Mouse (Mus musculus) intestine, postnatal 0 days (tissue): ENCODE measurements around the gene Gm20671. TPM values are rescaled to one million over a fixed set of nuclear protein-coding genes. Genes with fewer than 3 reads are reported as not detected.
"Not testable (repeated sequence)": the region's sequence is repeated elsewhere in the genome, so short reads cannot be mapped to it uniquely, and the experiment has no call there.

Experiments used
- ATAC-seq: fragments of 200-750 bp; cut with Nextera tagmentation; 2 replicates; pipeline ENCODE4 v1.8.0; 2017; ENCODE audit warnings: mild to moderate bottlenecking, moderate TSS enrichment, moderate library complexity
- H3K27ac ChIP-seq: fragments of 300-500 bp; sonication (generic); 2 replicates; pipeline ENCODE4 v1.5.1; 2014; ENCODE audit warnings: mild to moderate bottlenecking, low read depth, low read length, moderate library complexity
- H3K27me3 ChIP-seq: fragments of 300-500 bp; sonication (generic); replicated peaks from 2 replicates; pipeline ENCODE4 v1.6.1; 2014; ENCODE audit warnings: low read length, mixed read lengths; ENCODE audit not compliant: control insufficient read depth, insufficient read depth
- H3K36me3 ChIP-seq: fragments of 300-500 bp; sonication (generic); 2 replicates; pipeline ENCODE4 v1.6.1; 2014; ENCODE audit warnings: mild to moderate bottlenecking, moderate library complexity; ENCODE audit not compliant: control insufficient read depth, insufficient read depth
- H3K4me1 ChIP-seq: fragments of 300-500 bp; sonication (generic); replicated peaks from 2 replicates; pipeline ENCODE4 v1.6.1; 2014; ENCODE audit warnings: antibody characterized with exemption, low read length, mixed read lengths; ENCODE audit not compliant: control insufficient read depth, insufficient read depth
- H3K4me2 ChIP-seq: fragments of 300-500 bp; sonication (generic); replicated peaks from 2 replicates; pipeline ENCODE4 v1.6.1; 2014; ENCODE audit warnings: low read depth, mild to moderate bottlenecking, moderate library complexity
- H3K4me3 ChIP-seq: fragments of 300-500 bp; sonication (generic); 2 replicates; pipeline ENCODE4 v1.5.1; 2014; ENCODE audit warnings: low read depth, low read length
- H3K9ac ChIP-seq: fragments of 300-500 bp; sonication (generic); 2 replicates; pipeline ENCODE4 v1.6.1; 2014; ENCODE audit warnings: mild to moderate bottlenecking, low read depth, low read length
- H3K9me3 ChIP-seq: fragments of 300-500 bp; sonication (generic); 2 replicates; pipeline ENCODE4 v1.6.1; 2016; ENCODE audit warnings: mixed run types; ENCODE audit not compliant: control insufficient read depth
- CTCF ChIP-seq: sonication (generic); IDR thresholded peaks from 2 replicates; pipeline ENCODE4 v1.5.1; 2016; ENCODE audit warnings: low read depth, mild to moderate bottlenecking, control low read depth, antibody characterized with exemption, moderate library complexity
- WGBS: fragments of 180-500 bp; shearing (Covaris S2); extraction: QIAGEN DNeasy Blood & Tissue Kit; methylation state at CpG from one replicate; pipeline ENCODE4 v1.1.7; 2014; 5-methylcytosine and 5-hydroxymethylcytosine counted together
- polyA plus RNA-seq: library from polyadenylated mRNA; unstranded; fragments of >200 nt; fragmentation: Nextera tagmentation; extraction: Ambion mirVana; gene quantifications from 2 replicates; pipeline ENCODE4 v1.2.1, GENCODE M21; 2015

The Gm20671 gene
- polyA plus RNA-seq, 1 experiment from 2014 or later: not detected

DNA sequence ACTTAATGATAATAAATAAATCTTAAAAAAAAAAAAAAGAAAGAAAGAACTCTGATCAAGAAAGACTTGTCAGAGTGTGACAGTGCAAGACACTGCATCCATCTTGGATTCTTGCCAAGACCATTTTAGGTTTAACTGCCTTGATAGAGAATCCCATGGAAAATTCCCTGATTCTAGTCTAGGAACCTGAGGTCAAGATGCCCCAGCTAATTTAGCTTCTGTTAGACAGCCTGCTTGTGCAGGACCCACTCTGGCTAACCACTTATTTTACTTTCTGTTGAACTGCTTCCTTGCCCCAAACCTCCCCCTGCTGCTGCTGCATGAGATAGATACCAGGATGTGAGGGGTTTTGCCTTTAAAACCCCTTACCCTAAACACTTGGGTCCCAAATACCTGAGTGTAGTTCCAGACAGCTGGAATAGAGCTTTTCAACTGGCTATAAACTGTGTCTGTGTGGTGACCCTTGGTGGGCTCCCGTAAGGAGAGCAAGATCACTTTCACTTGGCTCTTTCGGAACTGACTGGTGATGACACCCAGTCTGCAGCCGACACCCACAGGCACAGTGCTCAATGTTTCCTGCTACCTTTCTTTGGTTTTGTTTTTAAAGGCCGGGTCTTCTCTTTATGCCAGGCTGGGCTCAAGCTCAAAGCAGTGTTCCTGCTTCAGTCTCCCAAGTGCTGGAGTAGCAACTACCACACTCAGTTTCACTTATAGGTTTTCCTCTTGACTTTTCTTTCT, 59.1 kb downstream of the Gm20671 start:
- no peak for ATAC-seq
- Histone ChIP-seq H3K36me3 (peaks cover 13% of the 10 kb centered on the region; the same call in 1 of the 2 replicates), H3K27ac (no peak overlapping the region), H3K9ac (no peak overlapping the region), H3K4me3 (no peak overlapping the region), H3K4me2 (no peak overlapping the region), H3K27me3 (no peaks in the 10 kb centered on the region), H3K4me1 (no peaks in the 10 kb centered on the region), H3K9me3 (no peaks in the 10 kb centered on the region)
- 91% methylated on average over 4 of the region's 4 CpGs for WGBS
- TF ChIP-seq CTCF: no peak

DNA sequence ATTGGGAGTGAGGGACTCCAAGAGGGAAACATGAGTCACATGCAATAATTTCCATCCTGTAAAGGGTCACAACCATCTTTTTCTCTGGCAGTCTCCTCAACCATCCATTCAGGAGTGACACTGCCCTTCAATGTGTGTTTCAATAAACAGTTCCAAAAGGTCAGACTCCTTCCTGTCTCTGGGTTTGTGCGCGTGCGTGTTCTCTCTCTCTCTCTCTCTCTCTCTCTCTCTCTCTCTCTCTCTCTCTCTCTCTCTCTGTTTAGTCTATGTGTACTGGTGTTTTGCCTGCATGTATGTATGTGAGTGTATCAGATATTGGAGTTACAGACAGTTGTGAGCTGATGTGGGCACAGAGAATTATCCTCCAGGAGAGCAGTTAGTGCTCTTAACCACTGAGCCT, 59.9 kb downstream of the Gm20671 start:
- H3K4me1 ChIP-seq: no peaks in the 10 kb centered on the region
- H3K9me3 ChIP-seq: no peaks in the 10 kb centered on the region
- H3K27ac ChIP-seq: no peak overlapping the region
- peaks cover 10% of the 10 kb centered on the region; the same call in 1 of the 2 replicates for H3K36me3 ChIP-seq
- H3K27me3 ChIP-seq: no peaks in the 10 kb centered on the region
- no peak overlapping the region for H3K4me3 ChIP-seq
- no peak overlapping the region for H3K4me2 ChIP-seq
- no peak for TF ChIP-seq CTCF
- no peak overlapping the region for H3K9ac ChIP-seq
- ATAC-seq: no peak
- WGBS: 65% methylated on average over 3 of the region's 3 CpGs

DNA sequence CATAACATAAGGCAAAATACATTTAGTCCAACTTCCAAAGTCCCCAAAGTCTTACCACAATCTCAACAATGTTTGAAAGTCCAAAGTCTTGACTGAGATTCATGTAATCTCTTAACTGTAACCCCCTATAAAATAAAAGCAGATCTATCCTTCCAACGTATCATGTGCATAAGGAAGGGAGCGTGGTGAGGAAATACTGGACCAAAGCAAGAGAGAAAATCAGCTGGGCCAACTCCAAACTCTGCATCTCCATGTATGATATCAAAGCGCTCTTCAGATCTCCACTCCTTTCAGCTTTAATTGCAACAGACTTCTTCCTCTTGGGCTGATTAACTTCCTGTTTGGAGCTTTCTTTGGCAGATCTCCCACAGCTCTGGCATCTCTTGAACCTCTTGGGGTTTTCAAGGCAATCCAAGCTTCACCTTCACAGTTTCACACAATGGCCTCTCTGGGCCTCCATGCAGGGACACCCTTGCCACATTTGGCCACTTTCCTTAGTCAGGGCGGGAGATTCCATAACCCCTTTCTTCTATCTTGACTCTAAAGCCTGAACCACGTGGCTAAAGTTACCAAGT, 65.3 kb downstream of the Gm20671 start:
- peaks cover 10% of the 10 kb centered on the region; the same call in 1 of the 2 replicates for H3K36me3 ChIP-seq
- no peaks in the 10 kb centered on the region for H3K27me3 ChIP-seq
- WGBS: 62% methylated on average over 5 of the region's 5 CpGs
- no peak for TF ChIP-seq CTCF
- no peaks in the 10 kb centered on the region for H3K4me1 ChIP-seq
- H3K4me2 ChIP-seq: no peak overlapping the region
- H3K27ac ChIP-seq: 0 out of 2 replicates have a peak overlapping the region, but pooled peaks have one; percentile 30
- H3K9me3 ChIP-seq: no peaks in the 10 kb centered on the region
- no peak overlapping the region for H3K9ac ChIP-seq
- no peak overlapping the region for H3K4me3 ChIP-seq
- peak; percentile 29 for ATAC-seq

DNA sequence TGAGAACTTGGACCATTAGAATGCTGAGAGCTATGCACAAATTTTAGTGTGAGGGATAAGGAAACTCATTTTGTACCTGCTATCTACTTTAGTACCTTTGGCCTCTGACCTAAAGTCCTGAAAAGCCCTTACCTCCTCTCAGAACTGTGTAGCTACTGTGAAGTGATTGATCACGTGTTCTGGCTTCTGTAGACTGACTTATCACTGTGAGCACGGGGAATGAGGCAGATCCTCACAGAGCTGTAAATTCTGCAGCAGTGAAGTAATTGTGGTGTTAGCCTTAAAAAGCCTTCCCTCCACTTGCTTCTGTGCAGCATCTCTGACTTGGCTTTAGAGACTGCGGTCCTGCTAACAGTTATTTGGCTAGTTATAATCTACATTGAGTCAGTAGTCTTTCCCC, 66.1 kb downstream of the Gm20671 start:
- Histone ChIP-seq H3K4me2 (no peak overlapping the region; the same call in 1 of the 2 replicates), H3K4me3 (no peak overlapping the region), H3K36me3 (peaks cover 10% of the 10 kb centered on the region; the same call in 1 of the 2 replicates), H3K9ac (no peak overlapping the region), H3K9me3 (no peaks in the 10 kb centered on the region), H3K4me1 (no peaks in the 10 kb centered on the region), H3K27ac (peak overlapping the region; percentile 11; the same call in 1 of the 2 replicates), H3K27me3 (no peaks in the 10 kb centered on the region)
- ATAC-seq: peak; percentile 77
- WGBS: 39% methylated on average over 3 of the region's 3 CpGs
- no peak for TF ChIP-seq CTCF

DNA sequence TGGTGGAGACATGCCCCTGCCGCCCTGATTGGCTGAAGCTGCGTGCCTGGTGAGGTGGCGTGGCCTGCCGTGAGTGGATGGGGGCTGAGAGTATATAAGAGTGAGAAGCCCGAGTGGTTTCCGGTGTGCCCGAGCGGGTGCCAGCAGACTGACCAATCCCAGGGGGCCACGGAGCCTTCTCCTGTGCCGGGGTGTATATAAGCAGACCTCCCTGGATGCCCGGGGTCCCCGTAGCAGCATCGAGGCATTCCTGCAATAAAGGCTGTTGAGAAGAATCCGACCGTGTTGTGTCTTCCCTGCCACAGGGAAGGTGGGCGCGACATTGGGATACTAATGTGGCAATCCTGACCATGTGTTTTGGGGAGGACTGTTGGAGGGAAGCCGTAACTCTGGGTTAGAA, 66.6 kb downstream of the Gm20671 start:
- H3K27ac ChIP-seq: not testable (repeated sequence)

DNA sequence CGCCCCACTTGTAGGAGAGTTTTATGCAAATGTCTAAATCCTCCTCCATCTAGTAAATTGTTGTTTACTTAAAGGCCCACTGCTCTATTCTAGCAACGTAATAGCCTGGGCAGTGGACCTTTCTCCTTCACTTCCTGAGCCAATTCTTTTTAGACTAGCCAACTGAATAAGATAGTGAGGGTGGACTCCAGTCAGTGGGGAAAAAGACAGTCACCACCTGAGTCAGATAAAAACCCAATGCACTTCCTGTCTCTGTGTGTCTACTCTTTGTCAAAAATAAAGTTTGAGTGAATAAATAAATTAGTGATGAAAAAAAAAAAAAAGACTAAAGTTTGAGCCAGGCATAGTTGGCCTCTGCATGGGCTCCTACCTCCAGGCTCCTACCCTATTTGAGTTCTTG, 67.2 kb downstream of the Gm20671 start:
- 79% methylated on average over 2 of the region's 2 CpGs for WGBS
- Histone ChIP-seq H3K4me2 (no peak overlapping the region), H3K4me1 (no peaks in the 10 kb centered on the region), H3K4me3 (no peak overlapping the region), H3K9me3 (no peaks in the 10 kb centered on the region), H3K27ac (no peak overlapping the region), H3K9ac (no peak overlapping the region), H3K36me3 (peaks cover 10% of the 10 kb centered on the region; the same call in 1 of the 2 replicates), H3K27me3 (no peaks in the 10 kb centered on the region)
- no peak for TF ChIP-seq CTCF
- no peak for ATAC-seq

More for the DNA sequence above, 66.6 kb downstream of the Gm20671 start:
- peaks cover 10% of the 10 kb centered on the region; the same call in 1 of the 2 replicates for H3K36me3 ChIP-seq
- H3K9ac ChIP-seq, H3K4me3 ChIP-seq, ATAC-seq, H3K9me3 ChIP-seq, H3K4me2 ChIP-seq, H3K27me3 ChIP-seq, H3K4me1 ChIP-seq: not testable (repeated sequence)
- WGBS: 91% methylated on average over 17 of the region's 18 CpGs
